Mouse (Mus musculus) testis, adult 10 weeks (tissue): ENCODE data around the gene Gm8159. TPM values are rescaled to one million over a fixed set of nuclear protein-coding genes. Genes with fewer than 3 reads are reported as not detected.

ENCODE experiments used
- polyA plus RNA-seq: library from polyadenylated mRNA; stranded (reverse); fragments of 350-450 nt; fragmentation: Illumina TruSeq; extraction: RNeasy Lipid Tissue Mini Kit (QIAGEN cat#74804); gene quantifications from one replicate; pipeline ENCODE4 v1.2.3, GENCODE M21; 2014; ENCODE audit warnings: low read depth, low replicate concordance

Gene Gm8159
- 24.3 TPM for polyA plus RNA-seq

DNA sequence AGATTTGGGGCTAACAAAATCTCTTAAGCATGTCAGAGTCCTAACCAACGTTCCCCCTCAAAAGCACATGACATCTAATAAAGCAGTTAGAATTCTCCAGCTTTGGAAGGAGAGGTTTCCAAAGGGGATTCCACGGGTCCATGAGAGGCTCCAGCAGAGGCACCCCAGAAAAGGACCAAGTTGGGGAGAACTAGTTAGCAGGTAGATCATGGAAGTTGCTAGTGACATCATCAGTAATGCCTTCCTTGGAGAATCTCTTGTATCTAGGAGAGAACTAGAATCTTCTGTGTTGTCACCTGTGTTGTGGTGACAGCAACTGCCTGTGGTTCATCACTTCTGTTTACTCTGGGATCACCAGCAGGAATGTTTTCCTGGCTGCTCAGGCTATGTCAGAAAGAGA, at the start of gene Gm8159:
Gene Gm8159 (plus strand): TSS at position 301 of the 400 bp plus-strand sequence.

DNA sequence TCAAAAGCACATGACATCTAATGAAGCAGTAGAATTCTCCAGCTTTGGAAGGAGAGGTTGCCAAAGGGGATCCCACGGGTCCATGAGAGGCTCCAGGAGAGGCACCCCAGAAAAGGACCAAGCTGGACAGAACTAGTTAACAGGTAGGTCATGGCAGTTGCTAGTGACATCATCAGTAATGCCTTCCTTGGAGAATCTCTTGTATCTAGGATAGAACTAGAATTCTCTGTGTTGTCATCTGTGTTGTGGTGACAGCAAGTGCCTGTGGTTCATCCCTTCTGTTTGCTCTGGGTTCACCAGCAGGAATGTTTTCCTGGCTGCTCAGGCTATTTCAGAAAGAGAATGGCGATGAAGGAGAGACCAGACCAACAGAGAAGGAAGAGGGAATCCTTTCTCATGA, 31.7 kb downstream of the Gm8159 start, which contains the start of gene Gm3239:
Gene Gm3239 (plus strand): TSS at position 301 of the 400 bp plus-strand sequence.

Other genes starting within 250 kb of the Gm8159 start
- 0.50 TPM for gene Gm3159, start 234.8 kb upstream of the Gm8159 start, polyA plus RNA-seq
- gene Gm3164, start 216.9 kb upstream of the Gm8159 start, polyA plus RNA-seq = 2.3 TPM
- gene Gm3173, start 201.4 kb upstream of the Gm8159 start, polyA plus RNA-seq = 3.7 TPM
- gene Gm3182, start 150.6 kb upstream of the Gm8159 start, polyA plus RNA-seq = 113 TPM
- gene Gm3047, start 76.9 kb upstream of the Gm8159 start, polyA plus RNA-seq = not detected
- 6.9 TPM for gene Gm3239, start 31.8 kb downstream of the Gm8159 start, polyA plus RNA-seq
- 14.0 TPM for gene Gm7876, start 76.9 kb downstream of the Gm8159 start, polyA plus RNA-seq
- 3.1 TPM for gene Gm3252, start 94.4 kb downstream of the Gm8159 start, polyA plus RNA-seq
- gene Gm9602, start 144.0 kb downstream of the Gm8159 start, polyA plus RNA-seq = 5.4 TPM
- 0.13 TPM for gene Gm3269, start 205.8 kb downstream of the Gm8159 start, polyA plus RNA-seq
- gene Gm3264, start 223.2 kb downstream of the Gm8159 start, polyA plus RNA-seq = 0.70 TPM